Mouse (Mus musculus): Measurements from ENCODE around the gene Arhgef5.
A peak's percentile ranks its signal among the peaks of the same experiment; 100 is the strongest.
"Not testable (repeated sequence)": the region's sequence is repeated elsewhere in the genome, so short reads cannot be mapped to it uniquely, and the experiment has no call there.

Arhgef5 gene

DNA sequence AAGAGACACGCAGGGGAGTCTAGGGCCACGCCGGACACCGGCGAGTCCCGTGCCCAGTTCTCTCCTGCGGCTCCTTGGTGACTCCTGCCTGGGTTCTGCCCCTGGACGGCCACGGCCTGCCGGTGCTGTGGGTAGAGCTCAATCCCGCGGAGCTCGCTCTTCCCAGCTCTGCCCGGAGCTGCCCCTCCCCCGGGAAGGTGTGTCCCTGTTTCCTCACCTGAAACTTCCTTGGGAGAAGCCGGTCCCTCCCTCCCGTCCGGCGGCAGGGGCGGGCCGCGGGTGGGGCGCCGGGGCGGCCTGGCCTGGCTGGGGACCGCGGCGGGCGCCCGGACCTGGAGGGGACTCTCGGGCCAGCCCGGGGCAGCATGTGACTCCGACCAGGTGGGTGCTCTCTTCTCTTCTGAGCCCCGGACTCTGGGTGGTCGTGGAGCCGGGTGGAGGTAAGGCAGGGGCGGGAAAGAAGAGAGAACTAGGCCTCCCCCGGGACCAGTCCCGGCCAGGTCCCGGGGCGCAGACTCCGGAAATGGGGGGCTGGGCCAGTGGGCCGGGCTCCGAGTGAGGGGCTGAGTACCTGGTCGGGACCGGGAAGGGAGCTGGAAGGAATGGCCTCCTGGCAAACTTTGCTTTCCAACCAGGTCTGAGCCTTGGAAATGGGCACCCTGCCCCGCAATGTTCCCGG is at the start of gene Arhgef5:
Gene Arhgef5, plus strand, starts transcription at position 220 of the 679 bp plus-strand sequence.
- DNase-seq = peak; percentile 97

DNA sequence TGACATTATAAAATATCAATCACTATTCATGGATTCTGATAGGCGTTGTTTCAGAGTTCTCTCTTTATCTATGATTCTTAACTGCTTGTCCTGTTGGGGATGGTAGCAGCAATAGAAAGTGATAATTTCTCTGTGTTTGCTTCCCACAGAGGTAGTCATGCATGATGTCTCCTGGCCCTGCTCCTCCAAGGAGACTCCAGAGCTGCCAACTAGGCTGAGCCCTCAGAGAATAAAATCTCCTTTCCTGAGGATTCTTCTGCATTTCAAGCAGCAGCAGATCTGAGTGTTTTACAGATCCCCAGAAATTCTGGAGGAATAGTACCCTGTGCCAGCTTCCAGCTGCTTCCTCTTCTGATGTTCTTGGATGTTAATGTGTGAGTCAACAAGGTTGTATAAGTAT is 34.1 kb upstream of the Arhgef5 start, which contains the start of gene Olfr47:
Gene Olfr47, plus strand, starts transcription at position 275 of the 400 bp plus-strand sequence.
- DNase-seq = not testable (repeated sequence)

DNA sequence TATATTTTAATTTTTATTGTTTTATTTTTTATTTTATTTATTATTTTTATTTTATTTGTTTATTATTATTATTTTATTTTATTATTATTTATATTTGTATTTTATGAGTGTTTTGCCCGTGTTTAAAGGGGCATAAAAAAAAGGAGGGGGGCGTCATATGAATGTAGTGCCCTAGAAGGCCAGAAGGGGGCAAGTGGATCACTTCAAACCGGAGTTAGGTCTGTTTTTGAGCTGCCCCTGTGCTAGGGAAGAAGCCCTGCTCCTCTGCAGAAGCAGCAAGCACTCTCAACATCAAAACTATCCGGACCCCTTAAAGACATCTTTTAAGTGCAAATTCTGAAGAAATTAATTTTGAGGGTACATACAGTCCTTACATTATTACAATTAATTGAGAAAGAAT is 23.3 kb upstream of the Arhgef5 start:
- no peak for DNase-seq

DNA sequence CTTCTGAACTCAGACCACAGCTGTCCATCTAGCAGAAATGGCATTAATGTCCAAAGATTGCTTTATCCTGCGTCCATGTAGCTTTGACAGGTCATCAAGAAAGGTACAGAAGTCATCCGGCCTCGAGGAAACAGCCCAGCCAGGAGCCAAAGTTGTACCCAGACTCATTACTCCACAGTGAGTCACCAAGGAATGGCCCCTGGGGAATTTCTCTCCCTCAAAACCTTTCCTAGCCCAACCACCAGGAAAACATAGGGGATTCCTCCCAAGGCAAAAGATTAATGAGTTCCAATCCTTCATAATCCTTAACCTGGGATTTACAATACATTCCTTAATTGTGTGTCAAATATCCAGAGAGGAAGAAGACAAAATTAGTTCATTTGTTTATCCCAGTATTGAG is 18.0 kb upstream of the Arhgef5 start:
- DNase-seq = no peak

DNA sequence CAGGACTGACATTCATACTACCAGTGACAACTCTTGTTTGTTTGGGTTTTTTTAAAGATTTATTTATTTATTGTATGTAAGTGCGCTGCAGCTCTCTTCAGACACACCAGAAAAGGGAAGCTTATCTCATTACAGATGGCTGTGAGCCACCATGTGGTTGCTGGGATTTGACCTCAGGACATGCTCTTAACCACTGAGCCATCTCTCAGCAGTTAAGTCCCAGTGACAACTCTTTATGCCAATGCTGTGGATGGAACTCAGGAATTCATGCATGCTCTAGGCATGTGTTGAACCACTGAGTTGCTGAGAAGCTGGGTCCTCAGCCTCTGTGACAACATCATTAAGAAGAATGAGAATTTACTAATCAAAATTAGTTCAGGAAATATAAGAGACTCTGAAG is 12.4 kb upstream of the Arhgef5 start:
- DNase-seq = no peak

DNA sequence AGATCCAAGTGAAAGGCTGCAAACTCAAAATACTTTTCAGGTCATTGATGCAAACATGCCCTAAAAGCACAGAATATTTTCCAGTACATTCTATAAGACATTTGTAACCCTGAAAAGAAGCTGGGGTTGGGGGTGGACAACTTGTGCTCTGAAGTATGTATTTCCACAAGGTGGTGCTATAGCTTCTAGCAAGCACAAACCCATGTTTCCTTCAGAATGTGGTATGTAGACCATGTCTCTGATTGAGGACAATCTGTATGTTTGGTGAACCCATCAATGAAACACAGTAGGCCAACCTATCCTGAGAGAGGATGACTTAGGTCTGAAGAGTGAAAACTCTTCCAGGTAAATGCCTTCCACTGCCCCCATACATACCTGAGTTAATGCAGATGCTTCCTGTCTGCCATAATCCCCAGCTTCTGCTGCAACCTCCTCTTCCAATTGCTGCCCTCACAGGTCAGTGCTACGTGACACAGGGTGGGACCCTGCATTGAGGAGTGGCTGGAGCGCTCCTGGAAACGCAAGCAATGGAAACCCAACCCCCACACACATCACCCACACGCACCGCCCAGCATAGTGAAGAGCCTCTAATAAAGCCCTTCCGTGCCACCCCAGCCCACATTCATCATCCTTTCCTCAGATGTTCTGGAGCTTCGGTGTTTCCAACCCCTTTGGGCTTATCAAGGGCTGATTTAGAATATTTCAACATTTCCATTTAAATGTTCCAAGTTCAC is 11.0 kb upstream of the Arhgef5 start:
- DNase-seq = no peak

DNA sequence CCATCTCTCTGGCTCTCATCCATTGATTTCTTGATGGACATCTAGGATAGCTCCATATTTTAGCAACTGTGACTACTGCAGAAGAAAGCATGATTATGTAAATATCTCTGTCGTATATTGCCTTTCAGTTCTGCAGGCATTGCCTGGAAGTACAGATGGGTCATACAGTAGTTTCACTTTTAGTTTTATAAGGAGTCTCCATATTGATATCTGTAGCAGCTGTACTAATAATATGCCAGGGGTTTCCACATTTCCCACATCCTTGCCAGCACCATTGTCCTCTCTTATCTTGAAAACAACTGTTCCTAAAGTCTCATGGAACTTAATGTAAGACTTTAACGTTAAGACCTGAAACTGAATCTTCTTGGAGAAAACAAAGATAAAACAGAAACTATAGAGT is 4.6 kb upstream of the Arhgef5 start:
- DNase-seq = peak; percentile 76

DNA sequence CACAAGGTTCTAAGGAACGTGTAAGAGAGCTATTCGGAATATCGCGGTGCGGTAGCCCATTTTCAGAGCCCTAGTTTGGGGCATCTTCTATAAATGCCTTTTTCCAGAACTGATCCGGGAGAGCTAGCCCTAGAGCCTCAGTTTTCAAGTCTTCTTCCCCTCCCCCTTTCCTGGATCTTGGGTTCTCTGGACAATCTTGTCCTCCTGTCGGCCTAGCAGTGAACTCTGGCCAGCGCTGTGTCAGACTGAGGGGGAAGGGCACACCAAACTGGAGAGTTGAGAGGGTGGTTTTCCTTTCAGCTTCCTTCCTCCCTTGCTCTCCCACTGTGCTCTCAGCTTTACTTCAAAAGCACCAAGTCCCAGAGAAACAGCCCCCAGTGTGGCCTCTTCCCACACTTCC is 974 bp downstream of the Arhgef5 start:
- DNase-seq = peak; percentile 94

DNA sequence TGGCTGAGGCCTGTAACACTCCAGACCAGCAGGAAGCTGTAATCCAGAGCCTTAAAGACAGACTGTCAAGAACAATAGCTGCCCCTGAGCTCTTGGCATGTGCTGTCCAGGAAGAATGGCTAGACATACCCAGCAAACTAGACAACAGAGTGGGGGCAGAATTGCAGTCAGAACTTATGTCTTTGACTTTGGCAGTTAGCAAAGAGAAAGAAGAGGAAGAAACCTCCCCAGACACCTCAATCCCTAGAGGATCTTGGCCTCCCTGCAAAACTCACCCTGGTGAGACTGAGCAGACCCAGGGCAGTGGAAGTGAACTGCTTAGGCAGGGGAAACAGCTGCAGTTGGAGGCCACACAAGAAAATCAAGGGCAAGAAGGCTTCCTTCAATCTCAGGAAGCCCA is 7.2 kb downstream of the Arhgef5 start:
- peak; percentile 95 for DNase-seq

DNA sequence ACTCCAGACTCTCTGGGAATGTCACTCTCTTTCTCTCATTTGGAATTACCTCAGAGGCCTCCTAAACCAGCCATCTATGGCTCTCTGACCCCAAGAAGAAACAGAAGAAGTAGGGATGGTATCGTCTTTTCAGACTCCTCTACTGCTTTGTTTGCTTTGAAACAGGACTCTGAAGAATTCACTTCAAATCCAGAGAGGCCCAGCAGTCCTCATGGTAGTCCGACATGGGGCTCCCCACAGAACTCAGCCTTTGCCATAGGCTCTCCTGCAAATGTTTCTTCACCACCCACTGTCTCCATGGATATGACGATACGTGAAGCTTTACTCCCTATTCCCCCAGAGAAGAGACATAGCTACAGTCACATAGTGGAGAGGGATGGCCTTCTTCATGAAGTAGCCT is 8.7 kb downstream of the Arhgef5 start:
- no peak for DNase-seq

DNA sequence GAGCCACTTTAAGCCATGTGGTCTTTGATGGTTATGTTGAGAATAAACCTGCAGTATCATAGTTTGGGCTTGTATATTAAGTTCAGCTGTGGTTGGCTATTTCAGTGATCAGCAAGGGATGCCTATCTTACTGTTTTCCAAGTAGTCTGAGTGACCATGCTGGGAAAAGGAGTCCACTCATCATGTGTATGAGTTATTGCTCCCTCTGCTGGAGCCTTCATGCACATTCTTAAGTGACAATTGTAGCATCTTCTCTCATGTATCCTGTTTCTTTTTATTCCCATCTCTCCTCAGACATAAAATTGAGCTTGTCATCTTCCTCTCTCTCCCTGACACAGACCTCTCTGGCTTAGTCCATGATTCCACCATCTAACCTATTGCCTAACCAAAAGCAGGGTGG is 12.9 kb downstream of the Arhgef5 start:
- no peak for DNase-seq

DNA sequence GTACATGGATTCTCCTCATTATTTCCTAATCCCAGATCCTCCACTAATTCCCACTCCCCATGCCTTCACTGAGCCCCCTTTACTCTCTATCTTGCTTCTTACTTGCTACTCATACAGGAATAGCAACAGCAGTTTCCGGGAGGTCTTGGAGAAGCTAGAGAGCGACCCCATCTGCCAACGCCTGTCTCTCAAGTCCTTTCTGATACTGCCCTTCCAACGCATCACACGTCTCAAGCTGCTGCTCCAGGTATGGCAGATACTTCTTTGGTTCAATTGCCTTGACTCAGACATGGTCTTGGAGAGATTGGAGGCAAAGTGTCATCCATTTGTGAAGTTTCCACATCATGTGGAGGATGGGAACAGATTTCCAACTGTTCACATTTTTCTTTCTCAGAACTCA is 15.1 kb downstream of the Arhgef5 start:
- peak; percentile 84 for DNase-seq

DNA sequence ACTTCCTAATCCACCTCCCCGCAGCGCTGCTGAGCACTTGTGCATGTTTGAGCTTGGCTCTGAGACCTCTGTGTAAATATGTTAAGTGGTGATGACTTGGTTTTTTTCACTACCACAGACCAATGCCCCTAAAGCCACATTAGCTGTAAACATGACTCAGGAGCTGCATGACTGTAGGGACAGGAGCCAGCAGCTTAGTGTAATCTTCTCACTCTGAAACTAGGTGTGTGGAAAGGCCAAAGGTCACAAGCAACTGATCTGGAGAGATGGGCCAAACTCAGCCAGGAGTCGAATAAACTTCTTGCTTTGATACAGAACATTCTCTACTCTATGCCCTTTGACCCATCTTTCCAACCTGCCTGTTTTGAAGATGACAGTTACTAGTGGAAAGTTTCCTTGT is 26.7 kb downstream of the Arhgef5 start:
- peak; percentile 81 for DNase-seq

DNA sequence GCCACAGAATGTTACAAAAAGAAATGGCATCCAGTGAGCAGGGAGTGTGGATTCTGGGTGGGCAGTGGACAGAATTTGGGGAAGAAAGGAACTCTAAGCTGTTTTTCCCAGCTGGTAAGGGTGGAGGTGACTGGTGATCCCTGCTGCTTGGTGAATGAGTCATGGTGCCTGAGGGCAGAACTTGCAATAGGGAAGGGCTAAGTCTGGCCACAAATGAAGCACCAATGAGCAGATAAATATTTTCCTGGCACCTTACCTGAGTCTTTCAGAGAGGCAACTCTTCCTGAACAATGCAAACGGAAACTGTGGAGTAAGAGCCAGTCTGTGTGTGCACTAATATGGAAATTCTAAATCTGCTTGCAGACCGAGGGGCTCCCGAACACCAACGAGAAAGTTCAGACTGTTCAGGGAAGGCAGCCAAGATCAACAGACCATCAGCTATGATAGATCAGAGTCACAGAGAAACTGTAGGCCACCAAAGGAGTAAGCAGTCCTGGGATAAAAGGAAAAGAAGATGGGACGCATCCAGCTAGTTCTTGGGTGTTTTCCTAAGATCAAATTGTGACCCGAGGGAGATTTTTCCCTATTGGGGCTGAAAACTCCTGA is 27.2 kb downstream of the Arhgef5 start:
- peak; percentile 89 for DNase-seq

DNA sequence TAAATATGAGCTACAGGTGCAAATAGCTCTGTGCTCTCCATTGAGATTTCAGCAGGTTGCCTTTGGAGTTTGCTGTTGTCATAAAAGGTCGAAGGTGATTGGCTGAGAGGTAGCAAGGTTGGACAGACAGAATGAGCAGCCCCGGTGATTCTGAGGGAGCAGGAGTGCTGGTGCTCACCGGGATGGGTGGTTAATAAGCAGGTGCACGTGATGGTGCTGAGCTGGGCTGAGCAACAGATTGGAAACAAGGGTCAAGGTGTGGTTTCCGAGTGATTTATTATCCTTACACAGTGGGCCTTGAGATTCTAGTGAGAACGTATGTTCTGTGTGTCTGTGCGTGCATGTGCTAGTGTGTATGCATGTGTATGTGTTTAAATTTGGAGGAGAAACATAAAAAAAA is 27.8 kb downstream of the Arhgef5 start:
- peak; percentile 35 for DNase-seq

DNA sequence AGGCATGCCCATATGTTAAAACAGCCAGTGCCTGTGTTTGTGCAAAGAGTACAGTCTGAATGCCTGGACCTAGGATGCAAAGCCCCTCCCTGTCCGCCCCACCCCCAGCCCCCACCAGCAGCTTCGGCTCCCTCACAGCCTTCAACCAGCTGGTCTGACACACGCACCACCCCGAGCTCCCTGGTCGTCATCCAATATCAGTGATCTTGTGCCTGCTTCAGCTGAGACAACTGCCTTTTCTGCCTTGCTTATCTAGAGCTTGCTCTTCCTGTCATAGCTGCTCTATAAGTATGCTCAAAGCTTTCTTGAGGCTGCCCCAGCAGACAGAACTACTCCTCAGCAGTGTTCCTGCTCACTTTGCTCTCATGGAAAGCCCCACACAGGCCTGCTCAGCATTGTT is 30.5 kb downstream of the Arhgef5 start:
- DNase-seq = peak; percentile 61

DNA sequence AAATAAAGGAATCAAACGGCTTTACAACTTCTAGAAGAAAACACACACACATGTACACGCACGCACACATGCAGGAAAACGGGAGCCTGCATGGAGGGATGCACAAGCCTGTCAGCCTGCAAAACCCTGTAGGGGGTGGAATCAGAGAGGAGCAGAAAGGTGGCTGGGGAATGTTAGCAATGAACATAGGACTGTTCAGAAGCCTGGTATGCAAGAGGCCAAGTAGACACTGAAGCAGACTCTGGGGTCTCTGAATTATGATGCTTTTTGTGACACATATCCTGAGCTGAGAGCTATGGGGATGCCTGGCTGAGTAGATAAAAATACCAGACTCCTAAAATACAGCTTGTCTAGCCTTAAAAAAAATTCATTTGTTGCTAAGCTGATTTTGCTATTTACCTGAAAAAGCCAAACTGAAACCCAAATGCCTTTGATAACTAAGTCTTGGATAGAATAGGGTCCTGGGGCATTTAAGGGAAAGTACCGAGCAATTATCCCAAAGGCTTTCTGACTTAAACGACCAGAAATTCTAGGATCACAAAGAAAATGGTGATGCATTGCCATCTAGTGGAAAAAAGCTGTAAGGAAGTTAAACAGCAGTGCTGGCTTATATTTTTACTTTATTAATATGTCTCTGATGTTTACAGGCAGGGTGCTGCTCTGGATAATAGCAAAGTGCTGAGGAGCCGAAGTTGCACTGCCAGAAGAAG is 31.6 kb downstream of the Arhgef5 start:
- no peak for DNase-seq

DNA sequence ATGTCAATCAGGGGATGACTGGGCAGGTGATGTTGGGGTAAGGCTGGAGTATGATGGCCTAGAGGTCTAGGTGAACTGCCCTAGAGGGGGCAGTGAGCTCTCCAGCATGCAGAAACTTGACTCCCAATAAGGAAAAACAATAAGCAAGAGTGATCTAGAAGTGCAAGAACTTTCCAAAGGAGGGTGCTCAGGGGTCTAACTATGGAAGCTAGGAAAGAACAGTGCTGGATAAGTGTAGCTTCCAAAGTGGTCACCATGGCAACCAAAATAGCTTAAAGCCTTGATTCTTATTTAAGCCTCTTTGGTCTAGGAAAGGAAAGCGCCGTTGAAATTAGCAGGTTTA is 32.1 kb downstream of the Arhgef5 start:
- DNase-seq = peak; percentile 63

DNA sequence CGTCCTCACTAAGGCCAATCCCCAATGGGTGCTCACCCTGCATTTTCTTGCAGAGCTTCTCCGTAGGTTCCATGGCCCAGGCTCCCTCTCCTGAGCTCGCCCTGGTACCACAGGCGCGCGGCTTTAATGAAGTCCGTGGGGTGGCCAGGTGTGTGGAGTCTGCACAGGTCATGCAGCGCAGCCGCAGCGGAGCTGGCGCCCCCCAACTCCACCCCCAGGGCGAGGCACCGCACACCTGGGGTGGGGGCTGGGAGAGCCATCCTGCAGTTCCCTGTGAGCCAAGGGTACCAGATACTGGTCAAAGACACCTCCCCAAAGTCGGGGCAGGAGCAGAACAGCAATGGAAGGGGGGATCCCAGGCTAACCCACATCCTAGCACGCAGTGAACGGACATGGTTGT is 44.1 kb downstream of the Arhgef5 start, which contains the start of gene Nobox:
Gene Nobox, minus strand, starts transcription at position 101 of the 400 bp plus-strand sequence.
- DNase-seq = peak; percentile 80

DNA sequence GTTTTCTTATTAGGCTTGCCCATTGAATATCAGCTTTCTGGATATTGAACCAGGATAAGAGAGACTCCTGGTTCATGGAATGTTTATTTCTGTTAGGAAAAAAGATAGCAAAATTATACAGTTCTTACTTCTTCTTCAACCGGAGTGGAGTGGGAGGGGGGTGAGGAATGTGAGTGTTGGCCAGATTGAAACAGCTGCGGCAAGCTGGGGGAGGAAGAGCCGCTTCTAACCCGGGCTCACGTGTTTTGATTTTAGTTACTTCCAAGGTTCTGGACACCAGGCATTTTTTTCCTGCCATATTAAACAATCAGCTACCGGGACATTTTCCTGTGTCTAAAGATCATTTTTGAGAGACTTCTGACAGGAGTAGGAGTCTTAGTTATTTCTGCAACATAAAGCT is 44.7 kb downstream of the Arhgef5 start:
- DNase-seq = peak; percentile 78

DNA sequence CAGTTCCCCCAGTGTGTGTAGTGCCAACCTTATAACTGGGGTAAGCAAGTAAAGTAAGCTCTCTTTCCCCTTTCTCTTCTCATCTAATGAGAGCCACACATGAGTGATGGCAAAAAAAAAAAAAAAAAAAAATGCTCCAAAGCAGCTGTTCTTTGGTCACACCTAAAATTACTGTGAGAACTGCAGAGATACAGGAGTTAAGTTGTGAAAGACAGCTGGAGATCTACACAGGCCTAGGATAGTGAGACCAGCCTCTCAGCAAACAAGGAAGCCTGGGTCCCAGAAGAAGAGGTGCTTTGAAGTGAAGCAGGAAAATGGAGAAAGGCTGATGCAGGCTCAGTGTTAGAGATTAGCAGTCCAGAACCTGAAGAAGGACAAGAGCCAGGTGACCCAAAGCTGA is 47.2 kb downstream of the Arhgef5 start:
- DNase-seq = peak; percentile 75

DNA sequence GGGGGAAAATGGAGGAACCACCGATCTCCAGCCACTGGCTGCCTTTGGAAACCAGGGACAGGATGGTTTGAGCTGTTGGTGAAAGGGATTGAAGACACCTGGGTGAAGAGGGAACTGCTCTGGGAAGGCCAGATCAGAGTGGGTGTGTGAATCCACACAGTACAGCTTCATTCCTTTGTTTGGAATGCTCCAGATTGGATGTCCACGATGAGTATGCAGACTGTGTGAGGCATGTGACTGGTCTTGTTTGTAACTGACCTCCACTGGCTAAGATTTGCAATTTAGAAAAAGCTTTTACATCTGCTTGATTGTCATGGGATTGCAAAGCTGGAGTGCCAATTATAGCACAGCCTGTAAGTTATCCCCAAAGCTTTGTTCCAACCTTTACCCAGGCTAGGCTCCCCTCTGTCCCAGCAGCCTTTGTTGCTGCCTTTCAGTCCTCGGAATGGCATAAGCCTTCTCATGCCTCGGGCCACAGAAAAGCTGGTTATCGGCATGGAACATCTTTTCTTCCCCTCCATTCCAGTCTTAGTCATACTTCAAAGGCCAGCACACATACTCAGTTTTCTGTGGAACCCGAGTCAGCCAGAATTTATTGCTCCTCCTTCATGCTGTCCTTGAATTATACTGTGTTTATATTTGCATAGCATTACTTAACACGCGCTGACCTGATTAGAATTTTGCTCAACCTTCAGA is 47.7 kb downstream of the Arhgef5 start:
- DNase-seq = peak; percentile 24

DNA sequence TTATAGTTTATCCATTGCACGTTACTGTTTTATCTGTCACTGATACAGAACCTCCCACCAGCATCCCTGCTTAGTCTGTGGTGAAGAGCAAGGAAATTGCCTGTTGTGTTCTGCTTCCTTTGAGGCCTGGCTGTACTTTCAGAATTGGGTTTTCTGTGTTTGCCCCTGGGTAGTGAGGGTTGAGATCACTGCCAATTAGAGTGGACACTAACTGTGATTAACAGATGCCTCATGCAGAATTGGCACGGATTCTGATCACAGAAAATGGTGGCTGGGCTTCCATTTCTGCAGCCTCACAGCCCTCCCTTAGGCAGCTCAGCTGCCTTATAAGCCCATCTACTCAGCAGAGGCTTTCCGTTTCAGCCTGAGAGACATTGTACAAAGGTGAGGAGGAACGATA is 68.1 kb downstream of the Arhgef5 start:
- no peak for DNase-seq
